Mouse (Mus musculus) liver, adult 2 months (tissue): Measurements from ENCODE around the gene Commd9.

Experiments
- CTCF ChIP-seq: fragments of 200-500 bp; IDR thresholded peaks from 2 replicates; pipeline ENCODE4 v1.5.1; 2011; ENCODE audit warnings: low read depth, low read length, control low read depth
- POLR2A ChIP-seq: fragments of 200-500 bp; IDR thresholded peaks from 2 replicates; pipeline ENCODE4 v1.6.1; 2011; ENCODE audit warnings: low read length, control low read depth; ENCODE audit not compliant: insufficient read depth; ENCODE audit errors: extremely low read depth

GRCm38 (mm10) chr2:101842756-101843155 is 43.3 kb upstream of the Commd9 start:
- no peak for TF ChIP-seq CTCF
- TF ChIP-seq POLR2A = no peak
